Mouse (Mus musculus): Measurements from ENCODE around the gene Pskh1. TPM values are rescaled to one million over a fixed set of nuclear protein-coding genes. Genes with fewer than 3 reads are reported as not detected.

Gene Pskh1
- 10 to 100 TPM in 1 of 2 experiments, 1 to 10 TPM in 1; 8.1 to 11.3 TPM for polyA plus RNA-seq (2017; shearing (Covaris generic))

DNA sequence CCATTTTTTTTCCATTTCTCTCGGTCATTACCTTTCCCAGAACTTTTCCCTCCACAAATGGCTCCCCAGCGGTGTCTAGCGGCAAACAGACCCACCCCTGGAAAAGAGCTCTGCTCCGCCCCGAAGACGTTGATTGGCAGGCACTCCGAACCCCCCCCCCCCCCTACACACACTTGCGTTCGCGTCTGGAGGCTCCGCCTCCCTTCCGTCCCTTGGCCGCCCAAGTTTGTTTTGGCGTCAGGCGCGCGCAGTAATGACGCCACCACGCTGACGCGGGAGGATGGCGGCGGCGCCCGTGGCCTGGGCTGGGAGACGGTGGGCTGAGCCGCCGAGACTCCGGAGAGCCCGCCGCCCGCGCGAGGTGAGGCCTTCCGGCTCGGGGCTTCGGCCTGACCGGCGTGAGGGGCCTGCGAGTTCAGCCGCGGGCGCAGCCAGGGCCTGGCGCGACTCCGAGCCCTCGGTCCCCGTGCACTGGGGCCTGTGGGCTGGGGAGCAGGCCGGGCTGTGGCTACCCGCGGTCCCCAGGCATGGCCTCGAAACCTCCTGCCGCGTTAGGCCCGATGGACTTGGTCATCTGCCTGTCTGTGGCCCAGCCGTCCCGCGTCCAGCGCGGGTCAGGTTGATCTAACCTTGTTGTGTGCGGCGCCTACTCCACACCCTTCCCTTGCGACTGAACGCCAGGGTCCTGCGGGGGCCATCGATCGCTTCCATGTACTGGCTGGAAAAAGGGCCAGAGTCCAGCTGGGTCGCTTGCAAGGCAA, at the start of gene Pskh1:
Pskh1 (plus strand) TSS at position 262 of the 761 bp plus-strand sequence.
- ATAC-seq = peak; percentile 86

DNA sequence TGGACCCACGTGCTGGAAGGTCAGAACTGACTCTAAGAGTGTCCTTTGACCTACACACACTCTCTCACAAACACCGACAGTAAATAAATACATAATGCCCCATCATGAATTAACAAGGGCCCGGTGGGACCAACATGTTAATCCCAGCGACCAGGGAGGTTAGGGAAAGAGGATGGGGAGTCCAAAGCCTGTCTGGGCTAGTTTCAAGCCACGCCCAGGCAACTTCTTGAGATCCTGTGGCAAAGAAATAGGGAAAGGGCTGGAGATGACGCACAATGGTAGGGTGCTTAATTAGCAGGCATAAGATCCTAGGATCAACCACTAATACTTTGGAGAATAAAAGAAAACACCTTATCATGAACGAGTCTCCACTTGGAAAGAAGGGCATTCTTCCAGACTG, 49.6 kb upstream of the Pskh1 start:
- no peak for ATAC-seq

DNA sequence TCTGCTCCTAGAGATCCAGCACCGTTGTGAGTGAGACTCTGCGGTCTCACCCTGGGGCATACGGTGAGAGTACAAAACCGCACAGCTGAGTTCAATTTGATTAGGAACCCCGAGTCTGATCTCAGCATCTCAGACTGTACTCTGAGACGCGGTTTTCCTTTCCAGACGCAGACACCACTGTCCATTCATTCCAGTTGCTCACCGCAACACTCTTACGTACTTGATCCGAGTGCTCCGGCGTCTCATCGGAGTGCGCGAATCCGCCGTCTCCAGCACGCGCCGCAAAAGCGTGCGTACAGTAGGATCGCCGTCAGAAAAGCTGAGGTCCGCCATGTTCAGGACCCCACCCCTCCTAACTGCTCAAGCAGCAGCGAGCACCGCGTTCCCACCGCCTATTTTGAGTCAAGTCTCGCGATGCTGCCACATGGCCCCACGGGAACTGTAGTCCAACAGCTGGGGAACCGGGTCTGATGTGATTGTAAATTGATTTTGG, 48.5 kb upstream of the Pskh1 start:
- peak; percentile 68 for ATAC-seq

DNA sequence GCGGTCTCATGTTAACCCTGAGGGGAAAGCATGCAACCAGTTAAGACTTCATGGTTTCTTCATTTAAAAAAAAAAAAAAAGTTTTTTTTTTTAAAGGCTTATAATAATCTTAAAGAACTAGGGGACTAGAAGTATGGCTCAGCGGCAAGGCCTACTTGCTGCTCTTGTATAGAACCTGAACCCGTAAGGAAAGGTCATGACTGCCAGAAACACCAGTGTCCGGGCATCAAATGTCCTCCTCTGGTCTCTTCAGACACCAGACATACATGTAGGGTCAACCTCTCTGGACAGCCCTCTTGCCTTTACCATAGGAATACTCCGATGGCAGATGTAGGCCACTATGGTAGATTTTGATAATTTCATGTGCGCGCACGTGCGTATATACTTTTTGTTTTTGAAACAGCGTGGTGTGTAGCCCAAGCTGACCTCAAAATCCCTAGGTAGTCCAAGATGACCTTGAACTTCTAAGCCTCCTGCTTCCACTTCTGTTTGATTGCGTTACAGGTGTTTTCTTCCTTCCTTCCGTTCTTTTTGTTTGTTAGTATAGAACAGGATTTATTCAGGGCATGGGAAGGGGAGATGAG, 48.0 kb upstream of the Pskh1 start:
- no peak for ATAC-seq

DNA sequence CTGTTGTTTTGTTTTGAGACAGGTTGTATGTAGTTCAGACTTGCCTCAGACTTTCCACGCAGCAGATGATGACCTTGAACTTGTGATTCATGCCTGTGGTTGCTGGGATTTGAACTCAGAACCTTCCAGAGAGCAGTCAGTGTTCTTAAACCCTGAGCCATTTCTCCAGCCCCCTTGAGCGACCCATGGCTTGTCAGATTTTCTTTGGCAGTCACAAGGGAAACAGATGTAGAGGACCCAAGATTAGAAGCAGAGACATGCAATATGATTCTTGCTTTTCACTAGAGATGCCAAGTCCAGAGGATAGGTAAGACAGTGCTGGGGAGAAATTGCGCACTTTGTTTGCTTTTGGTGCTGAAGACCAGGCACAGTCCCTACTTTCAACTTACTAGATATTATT, 47.1 kb upstream of the Pskh1 start, which contains the start of gene Cenpt:
Cenpt (minus strand) TSS at position 101 of the 400 bp plus-strand sequence.
- ATAC-seq = no peak

DNA sequence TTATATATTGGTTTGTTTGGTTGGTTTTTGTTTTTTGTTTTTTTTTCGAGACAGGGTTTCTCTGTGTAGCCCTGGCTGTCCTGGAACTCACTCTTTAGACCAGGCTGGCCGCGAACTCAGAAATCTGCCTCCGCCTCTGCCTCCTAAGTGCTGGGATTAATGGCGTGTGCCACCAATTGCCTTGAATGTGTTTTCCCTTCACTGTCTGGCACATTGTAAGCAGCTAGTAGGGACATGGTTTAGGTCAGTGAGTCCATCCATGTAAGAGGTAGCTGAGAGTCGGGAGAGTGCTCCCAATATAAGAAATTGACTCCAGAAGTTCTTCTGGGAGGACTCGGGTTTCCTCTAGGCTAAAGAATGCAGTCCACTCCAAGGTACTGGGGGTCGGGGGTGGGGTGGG, 45.9 kb upstream of the Pskh1 start:
- ATAC-seq = no peak

DNA sequence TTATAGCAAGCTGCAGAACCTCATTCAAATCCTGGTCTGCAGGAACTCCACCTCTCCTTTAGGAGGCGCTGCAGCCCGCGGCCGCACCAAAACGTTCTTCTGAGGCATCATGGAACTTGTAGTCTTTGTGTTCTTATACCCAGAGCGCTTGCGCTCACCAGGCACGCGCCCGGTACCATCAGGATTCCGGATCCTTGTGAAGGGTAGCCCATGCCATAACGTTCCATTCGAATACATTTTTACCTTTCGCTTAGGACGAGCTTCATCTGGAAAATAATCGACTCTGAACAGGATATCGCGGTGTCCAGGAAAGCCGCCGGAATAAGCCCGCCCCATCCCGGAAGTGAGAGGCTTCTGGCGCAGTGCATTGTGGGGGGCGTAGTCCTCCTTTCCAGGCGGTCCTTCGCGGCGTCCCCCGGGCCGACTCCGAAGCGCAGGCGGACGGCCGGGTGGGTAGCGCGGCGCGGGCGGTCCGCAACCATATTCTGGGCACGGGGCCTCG, 45.5 kb upstream of the Pskh1 start, which contains the start of gene Thap11:
Thap11 (plus strand) TSS at position 418 of the 502 bp plus-strand sequence.
- peak; percentile 84 for ATAC-seq

DNA sequence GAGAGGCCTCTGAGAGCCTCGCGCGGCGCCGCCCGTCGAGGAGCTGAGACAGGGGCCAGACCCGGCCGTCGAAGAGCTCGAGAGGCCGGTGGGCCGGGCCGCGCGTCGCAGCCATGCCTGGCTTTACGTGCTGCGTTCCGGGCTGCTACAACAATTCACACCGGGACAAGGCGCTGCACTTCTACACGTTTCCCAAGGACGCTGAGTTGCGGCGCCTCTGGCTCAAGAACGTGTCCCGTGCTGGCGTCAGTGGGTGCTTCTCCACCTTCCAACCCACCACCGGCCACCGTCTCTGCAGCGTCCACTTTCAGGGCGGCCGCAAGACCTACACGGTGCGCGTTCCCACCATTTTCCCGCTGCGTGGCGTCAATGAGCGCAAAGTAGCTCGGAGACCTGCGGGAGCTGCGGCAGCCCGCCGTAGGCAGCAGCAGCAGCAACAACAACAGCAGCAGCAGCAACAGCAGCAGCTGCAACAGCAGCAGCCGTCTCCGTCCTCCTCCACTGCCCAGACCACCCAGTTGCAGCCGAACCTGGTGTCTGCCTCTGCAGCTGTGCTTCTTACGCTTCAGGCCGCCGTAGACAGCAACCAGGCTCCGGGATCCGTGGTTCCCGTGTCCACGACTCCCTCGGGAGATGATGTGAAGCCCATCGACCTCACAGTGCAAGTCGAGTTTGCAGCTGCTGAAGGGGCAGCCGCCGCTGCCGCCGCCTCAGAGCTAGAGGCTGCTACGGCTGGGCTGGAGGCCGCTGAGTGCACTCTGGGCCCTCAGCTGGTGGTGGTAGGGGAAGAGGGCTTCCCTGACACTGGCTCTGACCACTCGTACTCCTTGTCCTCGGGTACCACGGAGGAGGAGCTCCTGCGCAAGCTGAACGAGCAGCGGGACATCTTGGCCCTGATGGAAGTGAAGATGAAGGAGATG, 44.7 kb upstream of the Pskh1 start:
- no peak for ATAC-seq

DNA sequence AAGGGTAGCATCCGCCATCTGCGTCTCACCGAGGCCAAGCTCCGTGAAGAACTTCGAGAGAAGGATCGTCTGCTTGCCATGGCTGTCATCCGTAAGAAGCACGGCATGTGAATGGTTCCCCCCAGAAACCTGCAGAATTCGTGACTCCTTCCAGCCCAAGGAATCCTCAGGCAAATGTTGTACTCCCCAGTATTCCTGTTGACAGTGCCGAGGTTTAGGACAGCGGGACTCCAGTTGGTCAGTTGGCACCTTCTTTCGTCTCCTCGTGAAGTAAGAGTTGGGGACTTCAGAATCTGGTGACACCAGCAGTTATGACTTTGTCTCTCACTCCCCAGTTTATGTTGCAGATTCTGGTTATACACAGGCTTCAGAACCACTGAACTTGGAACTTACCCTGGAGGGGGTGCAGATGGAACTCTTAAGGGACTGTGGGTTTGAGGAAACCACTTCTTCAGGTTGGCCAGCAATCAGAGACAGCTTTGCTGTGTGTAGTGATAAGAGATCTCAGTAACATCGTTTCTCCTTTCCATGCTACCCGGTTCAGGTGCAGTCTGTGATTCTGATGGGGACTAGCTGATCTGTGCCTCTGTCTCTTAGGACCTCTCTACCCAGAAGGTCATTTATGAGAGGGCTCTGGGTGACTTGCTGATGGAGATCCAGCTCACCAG, 43.9 kb upstream of the Pskh1 start:
- ATAC-seq = no peak

DNA sequence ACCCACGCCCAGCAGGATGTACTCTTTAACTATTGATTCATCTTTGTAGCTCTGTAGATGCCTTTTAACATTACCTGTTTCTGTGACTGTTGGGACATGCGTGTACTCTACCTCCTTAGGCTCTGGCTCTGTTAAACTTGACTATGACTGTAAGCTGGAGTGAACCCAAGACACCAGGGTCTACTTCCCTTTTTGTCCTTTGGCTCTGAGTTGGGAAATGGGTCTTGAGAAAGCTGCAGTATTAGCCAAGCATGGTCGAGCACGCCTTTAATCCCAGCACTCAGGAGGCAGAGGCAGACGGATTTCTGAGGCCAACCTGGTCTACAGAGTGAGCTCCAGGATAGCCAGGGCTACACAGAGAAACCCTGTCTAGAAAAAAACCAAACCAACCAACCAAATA, 41.7 kb upstream of the Pskh1 start:
- no peak for ATAC-seq

DNA sequence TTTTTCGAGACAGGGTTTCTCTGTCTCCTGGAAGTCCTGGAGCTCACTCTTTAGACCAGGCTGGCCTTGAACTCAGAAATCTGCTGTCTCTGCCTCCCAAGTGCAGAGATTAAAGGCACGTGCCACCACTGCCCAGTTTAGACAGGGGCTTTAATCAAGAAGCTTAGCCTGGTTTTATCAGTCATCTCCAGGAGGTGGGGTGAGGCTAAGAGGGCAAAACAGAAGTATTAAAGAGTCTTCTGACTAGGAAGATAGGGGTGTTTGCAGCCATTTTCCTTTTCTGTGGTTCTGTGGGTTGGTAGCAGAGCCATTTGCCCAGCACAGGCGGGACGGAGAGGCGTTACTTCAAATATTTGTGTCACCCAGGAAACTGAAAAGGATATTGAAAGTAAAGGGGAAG, 40.9 kb upstream of the Pskh1 start:
- no peak for ATAC-seq

DNA sequence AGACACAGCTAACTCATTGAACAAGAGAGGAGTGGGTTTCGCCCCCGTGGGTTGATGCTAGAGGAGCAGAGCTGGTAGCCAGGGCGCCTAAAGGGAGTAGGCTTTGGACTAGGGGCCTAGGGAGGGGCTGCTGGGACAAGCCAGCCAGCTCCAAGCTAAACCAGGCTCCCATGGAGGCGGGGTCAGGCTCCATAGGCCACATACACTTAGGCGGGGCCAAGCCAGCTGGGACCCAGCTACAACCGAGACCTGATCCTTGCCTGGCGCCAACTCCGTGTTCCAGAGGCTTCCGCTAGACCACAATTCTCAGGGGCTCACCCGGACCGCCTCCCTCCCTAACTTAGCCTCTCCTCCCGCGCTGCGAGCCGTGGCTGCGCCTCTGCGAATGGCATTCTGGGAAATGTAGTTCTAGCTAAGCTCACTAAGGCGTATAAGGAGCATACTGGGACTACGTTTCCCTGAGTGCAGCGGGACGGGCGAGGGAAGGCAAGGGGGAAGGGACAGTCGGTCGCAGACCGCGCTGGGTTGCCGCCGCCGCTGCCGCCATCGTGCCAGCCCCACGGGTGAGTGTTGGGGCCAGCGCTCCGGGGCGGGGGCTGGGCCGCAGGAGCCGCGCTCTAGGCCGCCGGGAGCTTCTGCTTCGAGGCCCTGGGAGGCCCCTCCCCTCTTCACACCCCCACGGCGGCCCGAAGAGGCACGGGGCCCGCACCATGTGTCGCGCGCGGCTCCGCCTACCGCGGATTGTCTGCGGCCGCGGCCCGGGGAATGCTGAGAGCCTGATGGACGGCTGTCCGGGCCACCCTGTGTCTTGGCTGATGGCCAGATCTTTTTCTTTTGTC, 39.9 kb upstream of the Pskh1 start, which contains the start of gene Nutf2:
Nutf2 (plus strand) TSS at position 438 of the 839 bp plus-strand sequence.
- peak; percentile 99 for ATAC-seq

DNA sequence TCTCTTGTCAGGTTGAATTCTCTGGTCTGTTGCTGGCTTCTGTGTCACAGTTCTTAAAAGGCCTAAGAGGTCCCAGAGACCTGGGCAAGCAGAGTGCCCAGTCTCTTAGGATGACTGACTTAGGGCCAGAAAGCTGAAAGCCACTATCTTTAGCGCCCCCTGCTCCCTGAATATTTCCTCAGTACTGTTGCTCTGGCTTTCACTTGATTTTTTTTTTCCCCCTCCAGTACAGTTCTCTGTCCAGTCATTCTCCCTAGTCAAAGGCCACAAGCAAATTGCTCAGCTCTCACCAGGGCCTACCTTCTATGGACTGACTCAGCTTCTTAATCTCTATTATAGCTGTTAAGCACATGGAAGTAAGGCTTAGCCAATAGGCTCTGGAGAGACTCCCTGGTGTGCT, 38.3 kb upstream of the Pskh1 start:
- ATAC-seq = no peak

DNA sequence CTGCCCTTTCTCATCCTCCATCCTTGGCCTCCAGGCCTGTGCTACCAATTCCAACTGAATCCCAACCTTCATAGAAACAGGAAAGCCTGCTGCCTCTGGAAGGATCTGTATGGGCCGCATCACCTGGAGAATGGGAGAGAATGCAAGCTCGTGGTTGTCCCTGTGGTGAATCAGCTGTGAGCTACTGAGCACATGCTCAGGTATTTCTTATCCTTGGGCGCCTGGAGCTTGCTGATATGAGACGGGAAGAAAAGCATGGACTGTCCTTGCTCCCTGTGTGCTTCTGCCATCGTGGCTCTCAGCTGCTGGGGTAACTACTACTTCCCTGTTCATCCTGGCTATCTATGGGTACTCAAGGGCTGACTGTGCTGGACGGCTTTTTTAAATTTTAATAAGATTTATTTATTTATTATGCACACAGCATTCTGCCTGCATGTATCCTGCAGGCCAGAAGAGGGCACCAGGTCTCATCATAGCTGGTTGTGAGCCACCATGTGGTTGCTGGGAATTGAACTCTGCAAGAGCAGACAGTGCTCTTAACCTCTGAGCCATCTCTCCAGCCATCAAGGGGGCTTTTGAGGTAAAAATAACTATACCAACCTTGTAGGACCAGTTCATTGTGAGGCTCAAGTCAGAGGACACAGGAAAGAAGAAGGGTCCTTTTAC, 33.7 kb upstream of the Pskh1 start:
- ATAC-seq = no peak

DNA sequence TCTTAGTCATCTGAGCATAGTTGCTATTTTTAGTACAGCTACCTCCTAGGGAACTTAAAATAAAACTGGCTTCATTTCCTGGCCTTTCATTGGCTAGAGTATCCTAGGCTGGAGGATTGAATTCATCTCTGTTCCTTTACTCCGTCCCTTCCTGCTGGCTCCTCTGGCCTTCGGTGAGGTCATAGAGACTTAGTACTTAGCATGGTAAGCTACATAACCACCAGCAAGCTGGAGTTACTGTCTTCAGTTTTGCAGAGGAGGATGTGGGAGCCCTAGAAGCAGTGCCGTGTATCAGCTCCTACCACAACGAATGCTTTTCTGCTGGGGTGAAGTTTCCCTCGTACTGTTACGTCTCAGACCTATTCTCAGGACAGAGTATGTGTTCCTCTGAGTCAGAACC, 25.9 kb upstream of the Pskh1 start:
- no peak for ATAC-seq

DNA sequence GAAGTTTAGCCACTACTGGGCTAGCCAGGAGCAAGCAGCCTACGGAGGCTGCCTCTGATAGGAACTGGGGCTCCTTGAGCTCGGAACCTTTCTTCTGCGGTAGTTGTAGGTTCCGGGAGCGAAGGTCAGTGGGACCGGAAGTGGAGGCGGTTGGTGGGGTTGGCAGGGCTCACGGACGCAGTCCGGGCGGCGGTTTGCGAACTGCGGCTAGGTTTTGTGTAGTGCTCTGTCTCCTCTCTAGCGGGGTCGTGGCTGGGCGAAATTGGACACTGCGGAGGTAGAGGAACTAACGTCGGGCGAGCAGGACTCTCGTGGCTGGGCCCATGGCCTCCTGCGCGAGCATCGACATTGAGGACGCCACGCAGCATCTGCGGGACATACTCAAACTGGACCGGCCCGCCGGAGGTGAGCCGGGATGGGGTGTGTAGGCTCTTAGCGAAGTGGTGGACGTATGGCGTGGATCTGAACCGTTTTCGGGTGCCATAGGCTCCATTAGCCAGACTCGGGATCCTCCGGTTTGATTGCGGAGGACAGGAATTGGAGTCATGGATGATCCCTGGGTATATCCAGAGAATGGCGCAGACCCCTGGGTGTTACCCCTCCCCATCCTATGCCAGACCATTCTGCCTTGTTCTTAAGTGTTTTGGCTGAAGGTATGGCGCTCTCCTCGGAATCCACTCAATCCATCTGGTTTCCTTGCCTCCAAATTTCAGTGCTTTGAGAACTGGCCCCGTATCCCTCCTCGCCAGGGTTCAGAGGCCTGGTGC, 19.3 kb upstream of the Pskh1 start, which contains the start of gene Edc4:
Edc4 (plus strand) TSS at position 128 of the 767 bp plus-strand sequence.
- ATAC-seq = peak; percentile 90

DNA sequence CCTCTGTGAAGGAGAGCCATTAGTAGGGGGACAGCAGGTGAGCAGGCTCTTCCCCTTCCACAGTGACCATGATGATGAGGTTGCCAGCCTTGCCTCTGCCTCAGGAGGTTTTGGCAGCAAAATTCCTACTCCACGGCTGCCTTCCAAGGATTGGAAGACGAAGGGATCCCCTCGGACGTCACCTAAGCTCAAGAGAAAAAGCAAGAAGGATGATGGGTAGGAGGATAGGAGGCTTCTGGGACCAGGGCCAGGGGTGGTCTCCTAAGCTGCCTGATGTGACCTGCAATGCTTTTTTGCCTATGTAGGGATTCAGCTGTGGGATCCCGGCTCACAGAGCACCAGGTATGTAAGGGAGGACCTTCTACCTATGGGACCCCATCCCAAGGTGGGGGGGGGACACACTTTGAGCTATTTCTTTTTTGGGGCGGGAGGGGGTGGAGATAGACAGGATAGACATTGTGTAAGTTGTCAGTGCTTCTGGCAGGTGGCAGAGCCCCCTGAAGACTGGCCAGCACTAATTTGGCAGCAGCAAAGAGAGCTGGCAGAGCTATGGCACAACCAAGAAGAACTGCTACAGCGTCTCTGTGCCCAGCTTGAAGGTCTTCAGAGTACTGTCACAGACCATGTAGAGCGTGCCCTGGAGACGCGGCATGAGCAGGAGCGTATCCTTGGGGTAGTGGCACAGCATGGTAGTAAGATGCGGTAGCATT, 10.3 kb upstream of the Pskh1 start:
- no peak for ATAC-seq

DNA sequence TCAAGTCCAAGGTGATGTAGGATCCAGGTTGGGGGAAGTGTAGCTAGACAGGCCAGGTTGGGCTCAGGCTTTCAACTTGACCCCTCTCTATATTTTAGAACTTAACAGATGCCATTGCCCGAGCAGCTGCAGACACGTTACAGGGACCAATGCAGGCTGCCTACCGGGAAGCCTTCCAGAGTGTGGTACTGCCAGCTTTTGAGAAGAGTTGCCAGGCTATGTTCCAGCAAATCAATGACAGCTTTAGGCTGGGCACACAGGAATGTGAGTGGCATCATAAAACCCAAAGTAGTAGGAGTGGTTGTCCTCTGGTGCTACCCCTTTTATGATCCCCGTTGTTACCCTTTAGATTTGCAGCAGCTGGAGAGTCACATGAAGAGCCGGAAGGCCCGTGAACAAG, 9.4 kb upstream of the Pskh1 start:
- ATAC-seq = no peak

DNA sequence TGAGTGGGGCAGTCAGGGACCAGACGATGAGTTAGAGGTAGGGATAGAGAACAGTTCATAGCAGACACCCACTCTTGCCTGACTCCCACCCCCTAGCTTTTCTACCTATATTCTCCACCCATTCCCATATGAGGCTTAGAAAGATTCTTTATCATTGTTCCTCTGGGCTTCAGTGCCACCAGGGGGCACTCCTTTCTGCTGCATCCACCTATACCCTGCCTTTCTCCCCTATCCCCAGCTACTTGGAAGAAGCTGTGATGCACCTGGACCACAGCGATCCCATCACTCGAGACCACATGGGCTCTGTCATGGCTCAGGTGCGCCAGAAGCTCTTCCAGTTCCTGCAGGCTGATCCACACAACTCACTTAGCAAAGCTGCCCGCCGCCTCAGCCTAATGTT, 7.8 kb upstream of the Pskh1 start:
- no peak for ATAC-seq
